Mouse (Mus musculus) fat pad, adult 2 months (tissue): ENCODE measurements at regions not wholly inside any gene's neighbourhood (a gene's known extent, or its start where the extent isn't known, plus 50 kb on each side); places are given as distances from the start of the nearest gene placed in this dataset.
A peak's percentile ranks its signal among the peaks of the same experiment; 100 is the strongest.
"Not testable (repeated sequence)": the region's sequence is repeated elsewhere in the genome, so short reads cannot be mapped to it uniquely, and the experiment has no call there.

Experiments
- DNase-seq: peaks from one replicate; pipeline ENCODE4 v3.0.0-alpha.2; 2011; ENCODE audit warnings: low read depth, low spot score; ENCODE audit errors: extremely low read depth

DNA sequence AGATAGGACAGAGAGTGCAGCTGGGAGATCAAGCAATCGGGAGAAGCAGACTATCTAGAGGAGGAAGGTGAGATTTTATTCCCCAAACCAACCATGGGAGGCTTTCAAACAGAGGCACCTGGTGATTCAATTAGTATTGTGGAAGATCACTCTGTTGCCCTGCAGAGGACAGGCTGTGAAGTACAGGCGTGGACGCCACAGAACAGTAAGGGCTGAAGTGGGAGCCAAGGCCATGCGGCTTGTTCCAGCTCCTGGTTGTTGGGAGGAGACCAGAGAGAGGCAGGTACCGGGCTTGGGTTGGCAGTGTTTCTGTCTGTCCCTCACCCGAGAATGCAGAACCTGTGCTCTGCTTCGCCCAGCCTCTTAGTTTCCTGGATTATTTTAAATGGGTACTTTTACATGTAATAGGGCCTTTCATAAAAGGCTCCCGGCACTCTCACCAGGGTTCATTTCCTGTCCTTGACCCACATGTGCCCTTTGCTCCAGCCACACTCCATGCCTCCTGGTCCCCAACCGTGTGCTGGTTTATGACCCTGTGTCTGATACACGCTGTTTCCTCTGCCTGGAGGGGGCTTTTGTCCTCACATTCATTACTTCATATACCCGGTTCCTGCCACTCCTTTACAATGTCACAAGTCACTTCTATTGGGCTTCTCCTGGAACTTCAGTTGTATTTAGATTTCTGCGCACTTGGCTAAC lies 58.3 kb downstream of the Vcpkmt start:
- DNase-seq: no peak

DNA sequence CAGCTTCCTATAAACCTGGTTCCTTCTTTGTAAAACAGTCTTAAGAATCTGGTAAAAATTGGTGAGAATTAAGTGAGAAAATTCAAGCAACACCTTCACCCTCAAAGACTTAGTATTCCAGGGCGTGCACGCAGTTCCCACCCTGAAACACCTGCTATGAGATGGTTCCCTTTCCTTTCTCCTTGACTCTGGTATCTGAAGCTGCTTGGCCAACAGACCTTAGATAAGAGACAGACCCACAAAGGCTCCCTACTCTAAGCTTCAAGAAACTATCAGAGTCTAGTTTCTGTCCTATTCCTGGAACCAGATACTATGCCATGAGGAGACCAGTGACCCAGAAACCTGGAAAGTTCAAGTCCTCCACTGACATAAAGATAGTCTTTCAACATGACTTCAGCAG lies 63.0 kb downstream of the Vcpkmt start:
- DNase-seq: no peak

DNA sequence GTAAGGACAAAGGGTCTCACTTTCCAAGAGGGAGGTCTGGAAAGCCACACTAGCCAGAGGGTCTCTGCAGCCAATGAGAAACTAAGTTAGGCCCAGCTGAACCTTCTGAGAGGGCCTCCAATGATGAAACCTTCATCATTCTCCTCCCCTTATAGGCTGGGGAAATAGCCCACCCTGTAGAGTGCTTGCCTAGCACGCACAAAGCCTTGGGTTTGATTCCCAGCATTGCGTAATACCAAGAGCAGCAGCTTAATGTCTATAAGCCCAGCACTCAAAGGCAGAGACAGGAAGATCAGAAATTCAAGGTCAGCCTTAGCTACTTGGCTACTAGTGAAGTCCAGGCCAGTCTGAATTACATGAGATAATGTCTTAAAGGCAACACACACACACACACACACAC lies 63.8 kb downstream of the Vcpkmt start:
- no peak for DNase-seq

DNA sequence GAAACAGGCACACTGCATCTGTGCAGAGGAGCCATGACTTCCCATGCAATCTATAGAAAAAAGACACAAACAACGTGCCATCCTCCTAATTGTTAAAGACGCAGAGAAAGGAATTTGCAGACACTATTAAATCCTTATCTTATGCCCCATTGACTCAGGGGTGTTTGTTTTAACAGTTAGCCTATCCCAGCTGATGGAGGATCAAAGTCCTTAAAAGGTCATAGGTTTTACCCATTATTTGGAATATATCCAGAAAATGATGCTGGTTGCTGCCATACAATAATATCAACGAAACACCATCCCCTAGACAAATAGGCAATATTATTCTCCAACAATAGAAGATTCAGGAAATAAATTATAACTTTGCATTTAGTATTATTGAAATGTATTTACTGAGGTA lies 65.2 kb downstream of the Vcpkmt start:
- DNase-seq: no peak

DNA sequence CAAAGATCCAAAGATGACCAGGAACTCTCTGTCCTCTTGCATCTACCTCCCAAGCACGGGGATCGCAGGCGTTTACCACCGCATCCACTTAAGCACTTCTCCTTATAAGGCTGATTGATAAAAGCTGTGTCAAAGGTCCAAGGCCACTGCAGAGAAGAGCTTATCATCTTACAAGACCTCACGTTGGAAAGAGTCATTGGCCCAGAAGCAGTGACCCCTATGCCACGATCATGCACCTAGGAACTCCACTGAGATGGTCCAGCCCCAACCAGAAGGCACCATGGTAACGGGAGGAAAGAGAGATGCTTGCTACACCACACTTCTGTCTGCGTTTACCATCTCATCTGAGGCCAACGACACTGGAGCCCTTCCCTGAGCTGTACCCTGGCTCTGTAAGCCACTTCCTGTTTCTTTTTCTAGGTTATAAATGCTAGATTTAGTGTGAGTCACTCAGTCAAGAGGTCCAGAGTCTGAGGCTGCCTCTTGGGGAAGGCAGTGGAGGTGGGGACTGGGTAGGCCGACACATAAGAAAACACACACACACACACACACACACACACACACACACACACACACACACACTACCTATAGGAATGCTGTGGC lies 66.4 kb downstream of the Vcpkmt start:
- no peak for DNase-seq

DNA sequence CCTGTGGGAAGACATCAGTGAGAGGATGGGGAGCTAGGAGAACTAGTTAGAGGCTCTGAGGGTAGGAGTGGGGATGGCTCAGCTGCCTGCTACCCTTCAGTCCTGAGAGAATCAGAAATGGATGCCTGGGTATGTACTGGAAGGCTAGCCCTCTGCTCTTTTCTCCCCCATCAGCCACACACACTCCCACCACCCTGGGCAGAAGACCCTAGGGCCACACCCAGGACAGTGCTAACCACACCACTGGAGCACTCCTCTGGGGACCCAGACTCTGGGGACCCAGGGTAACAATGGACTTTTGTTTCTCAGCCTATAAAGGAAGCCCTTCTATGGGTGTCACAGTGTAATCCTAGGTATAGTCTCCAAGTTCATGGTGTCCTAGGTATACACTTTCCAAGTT lies 67.0 kb downstream of the Vcpkmt start:
- no peak for DNase-seq

DNA sequence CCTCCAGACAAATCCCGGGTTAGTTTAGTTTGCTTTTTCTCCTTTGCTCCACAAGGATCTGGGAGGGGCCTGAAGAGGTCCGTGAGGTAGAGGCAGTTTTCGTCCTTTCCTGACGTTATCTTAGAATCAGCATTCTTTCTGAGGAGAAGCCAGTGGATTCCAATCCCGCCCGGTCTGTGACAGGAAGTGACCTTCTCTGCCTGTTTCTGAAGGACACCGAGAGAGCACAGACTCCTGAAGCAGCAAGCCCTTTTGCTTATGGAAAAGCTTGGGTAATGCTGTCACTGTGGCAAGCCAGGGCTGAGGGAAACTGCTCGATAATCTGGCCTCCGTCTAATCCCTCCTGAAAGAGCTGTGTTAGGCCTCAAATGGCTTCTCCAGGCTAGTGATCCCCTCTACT lies 67.7 kb downstream of the Vcpkmt start:
- no peak for DNase-seq

DNA sequence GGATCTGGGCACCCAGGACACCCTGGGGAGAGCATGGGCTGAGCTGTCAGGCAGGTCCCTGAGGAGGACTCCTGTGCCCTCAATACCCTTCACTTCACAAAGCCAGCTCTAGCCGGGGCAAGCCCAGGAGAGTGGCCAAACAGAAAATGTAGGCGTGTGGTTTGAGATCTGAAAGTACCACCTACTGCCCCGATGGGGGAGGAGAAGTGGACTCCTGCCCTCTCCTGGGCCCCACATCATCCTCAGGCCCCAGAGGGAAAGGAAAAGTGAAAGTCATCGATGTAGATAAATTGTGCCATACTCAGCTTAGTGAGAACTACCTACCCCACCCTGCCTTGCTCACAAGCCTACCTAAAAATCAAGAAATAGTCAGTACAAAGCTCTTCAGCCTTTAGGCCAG lies 69.7 kb downstream of the Vcpkmt start:
- DNase-seq: no peak

DNA sequence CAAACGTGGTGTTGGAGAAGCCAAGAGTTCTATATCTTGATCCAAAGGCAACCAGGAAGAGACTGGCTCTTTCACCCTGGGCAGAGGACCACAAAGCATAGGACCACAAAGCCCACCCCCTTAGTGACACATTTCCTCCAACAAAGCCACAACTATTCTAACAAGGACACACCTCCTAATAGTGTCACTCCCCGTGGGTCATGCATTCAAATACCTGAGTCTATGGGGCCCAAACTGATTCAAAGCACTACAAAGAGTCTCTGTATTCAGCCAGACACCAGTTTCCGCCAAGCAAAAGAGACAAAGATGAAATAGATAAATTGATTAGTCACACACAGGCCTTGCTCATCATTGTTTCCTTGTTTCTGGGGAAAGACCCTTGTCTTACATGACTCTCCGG lies 72.1 kb downstream of the Vcpkmt start:
- no peak for DNase-seq

DNA sequence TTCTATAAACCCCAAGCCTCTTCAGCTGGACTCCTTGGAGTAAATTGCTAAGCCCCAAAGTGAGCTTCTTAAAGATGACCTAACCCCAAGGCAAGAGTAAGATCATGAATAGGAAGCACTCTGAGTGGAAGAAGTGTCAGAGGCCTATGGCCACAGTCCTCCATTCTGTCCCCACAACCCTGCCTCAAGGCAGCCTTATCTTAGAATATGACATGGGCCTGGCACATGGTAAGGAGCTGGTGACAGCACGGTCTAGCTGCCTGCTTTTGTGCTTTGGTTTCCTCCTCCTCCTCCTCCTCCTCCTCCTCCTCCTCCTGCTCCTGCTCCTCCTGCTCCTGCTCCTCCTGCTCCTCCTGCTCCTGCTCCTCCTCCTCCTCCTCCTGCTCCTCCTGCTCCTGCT lies 73.6 kb downstream of the Vcpkmt start:
- not testable (repeated sequence) for DNase-seq

DNA sequence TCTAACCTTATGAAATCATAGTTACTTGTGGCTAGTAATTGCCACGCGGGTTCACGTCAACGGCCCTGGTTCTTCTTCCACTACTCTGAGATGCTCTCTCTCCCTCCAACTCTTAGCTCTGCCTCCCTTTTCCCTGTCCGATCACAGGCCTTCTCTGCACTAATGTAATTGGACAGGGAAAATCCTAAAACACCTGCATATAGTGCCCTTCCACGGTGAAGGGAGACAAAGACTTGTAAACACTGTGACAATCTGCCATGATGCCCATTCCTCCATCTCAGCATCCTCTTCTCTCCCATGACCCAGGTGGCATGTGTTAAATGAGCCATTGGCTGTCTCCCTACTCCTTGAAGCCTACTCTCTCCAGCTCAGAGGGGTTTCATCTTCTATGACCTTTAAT lies 74.9 kb downstream of the Vcpkmt start:
- DNase-seq: no peak

DNA sequence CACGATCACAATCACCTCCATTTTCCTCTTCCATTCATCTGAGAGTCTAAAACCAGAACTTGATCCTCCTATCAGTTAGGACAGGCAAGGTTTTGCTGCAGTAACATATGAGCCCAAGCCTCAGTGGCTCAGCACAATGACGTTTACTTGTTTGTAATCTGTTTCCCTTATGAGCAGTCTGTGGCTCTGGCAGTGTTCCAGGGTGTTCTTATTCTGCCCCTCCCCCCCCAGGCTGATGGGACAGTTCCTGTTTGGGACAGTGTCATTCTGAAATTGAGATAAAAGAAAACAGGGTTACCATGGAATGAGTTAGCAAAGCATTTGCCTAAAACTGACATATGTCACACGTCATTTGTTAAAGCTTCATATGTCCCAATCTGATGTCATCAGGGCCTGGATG lies 75.5 kb downstream of the Vcpkmt start:
- DNase-seq: no peak

DNA sequence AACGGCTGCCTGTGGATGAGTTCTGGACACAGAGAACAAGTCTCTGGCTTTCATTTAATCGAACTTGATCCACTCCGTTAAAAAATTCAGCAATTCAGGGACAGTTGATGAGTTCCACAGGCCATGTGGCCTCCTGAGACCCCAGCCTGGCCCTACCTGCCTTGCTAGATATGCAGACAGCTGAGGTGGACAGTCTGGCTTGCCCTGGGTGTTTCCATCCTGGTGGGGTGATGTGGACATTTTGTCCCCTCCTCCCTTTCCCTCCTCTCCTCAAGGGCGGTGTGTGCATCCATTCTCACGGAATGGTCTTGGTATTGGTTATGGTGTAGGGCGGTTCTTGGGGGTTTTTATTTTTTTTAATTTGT lies 80.1 kb downstream of the Vcpkmt start:
- no peak for DNase-seq

DNA sequence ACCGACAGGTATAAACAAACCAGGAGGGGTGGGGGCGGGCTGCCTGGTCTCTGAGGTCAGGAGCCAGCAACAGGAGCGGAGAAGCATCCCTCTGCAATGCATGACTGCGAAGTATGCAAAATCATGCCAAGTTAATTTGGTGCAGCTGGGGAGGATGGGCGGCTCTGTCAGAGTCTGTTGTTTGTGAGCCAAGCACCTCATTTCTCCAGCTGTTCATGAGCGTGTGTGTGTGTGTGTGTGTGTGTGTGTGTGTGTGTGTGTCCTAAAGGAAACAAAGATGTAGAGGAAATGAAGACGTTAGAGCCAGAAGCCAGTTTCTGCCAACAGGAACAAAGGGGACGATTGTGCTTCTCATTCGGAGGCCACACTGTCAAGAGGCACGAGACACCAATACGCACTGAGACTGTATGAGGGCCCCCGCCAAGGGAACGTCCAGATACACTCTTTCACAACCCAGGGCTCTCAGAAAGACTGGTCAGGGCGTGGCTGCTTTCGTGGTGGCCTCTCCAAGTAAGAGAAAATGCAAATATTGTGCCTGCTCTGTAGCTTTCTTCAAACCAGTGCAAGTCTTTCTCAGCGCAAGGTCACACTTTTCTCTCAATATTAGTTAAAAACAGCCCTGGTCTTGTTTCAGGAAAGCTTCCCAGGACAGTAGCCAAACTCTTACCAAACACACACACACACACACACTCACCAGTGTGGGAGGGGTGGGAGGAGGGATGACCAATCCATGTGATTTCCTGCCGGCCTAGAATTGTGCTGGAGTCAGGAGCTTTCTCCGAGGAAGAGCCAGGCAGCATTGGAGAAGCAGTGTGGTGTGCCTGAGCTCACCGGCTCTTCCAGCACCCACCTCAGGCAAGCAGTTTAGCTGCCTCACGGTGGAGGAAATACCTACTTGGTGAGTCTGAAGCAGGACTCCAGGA lies 80.8 kb downstream of the Vcpkmt start:
- peak; percentile 47 for DNase-seq

DNA sequence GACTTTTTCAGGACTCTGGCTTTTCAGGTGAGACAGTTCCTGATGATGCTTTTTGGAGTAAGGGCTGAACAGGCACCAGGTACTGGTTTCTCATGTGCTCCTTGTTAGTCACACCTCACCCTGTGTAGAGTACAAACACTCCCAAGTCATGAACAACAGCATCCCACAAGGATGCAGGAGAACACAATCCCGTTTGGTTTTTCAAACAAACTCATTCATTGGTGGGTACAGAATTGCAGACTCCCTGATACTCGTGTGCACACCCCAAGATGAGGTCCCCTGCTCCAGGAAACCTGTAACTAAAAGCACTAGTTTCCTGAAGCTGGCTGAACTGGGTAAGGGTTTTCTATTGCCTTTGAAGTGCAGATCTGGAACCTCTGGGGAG lies 81.5 kb downstream of the Vcpkmt start:
- no peak for DNase-seq

DNA sequence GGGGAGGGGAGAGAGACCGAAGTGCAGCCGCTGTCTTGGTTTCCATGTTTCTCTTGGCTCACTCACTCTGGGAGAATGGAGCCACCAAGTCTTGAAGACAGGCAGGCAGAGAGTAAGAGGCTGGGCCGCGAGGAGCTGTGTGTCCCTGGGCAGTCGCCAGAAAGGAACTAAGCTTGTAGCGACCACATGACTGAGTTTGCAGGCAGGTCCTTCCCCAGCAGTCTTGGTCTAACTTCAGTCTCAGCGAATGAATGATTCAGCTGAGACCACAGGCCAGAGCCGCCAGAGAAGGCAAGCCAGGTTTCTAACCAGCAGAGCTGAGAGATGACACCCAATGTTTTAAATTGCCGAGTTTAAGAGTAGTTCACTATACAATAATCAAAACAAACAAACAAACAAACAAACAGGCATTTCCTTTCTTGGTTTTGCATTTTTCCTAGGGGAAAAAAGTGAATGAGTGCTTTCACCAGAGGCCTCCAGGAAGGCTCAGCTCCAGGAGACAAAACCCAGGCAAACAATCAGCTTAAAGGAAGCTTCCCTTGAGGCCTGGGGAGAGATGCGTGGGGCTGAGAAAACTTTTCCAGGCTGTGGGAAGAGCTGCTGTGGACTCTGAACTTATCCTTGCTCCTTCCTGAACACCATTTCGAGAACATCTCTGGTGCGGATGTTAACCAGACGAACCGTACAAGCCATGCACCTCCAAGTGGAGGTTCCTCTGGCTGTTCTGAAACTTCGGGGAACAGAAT lies 82.1 kb downstream of the Vcpkmt start:
- DNase-seq: no peak

DNA sequence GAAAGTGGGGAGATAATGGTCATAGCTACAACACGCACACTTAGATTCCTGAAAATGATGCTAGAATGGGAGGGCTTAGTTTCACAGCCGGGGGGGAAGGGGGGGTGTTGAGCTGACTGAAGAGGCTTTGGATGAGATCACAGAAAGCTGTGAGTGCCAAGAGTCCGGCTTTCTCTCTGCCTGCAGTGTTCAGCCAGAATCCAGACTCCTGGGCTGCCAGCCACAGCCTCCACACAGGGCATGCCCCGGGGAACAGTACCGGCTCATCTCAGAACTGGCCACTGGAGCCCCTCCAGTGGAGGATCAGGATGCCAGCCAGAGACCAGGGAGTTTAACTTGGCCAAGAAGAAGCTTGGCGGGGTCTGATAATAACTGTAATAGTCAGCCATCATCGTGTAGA lies 85.7 kb downstream of the Vcpkmt start:
- DNase-seq: no peak

DNA sequence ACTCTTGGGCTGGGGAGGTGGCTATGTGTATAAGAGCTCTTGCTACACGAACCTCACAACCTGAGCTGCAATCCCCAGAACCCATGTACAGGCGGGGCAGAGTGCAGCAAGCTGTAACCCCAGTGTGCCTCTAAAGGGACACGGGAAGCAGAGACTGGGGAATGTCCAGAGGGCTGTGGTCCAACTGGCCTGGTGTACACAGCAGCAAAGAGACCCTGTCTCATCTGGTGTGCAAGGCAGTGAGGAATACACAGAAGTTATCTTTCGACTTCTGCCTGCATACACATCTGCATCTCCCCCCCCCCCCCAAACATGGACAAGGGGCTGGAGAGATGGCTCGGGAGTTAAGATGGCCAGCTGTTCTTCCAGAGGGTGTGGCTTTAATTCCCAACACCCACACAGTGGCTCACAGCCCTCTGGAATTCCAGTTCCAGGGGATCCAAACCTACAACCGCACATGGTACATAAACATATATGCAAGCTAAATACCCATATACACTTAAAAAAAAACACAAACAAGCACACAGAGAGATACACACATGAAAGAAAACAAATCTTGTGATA lies 86.4 kb downstream of the Vcpkmt start:
- no peak for DNase-seq

DNA sequence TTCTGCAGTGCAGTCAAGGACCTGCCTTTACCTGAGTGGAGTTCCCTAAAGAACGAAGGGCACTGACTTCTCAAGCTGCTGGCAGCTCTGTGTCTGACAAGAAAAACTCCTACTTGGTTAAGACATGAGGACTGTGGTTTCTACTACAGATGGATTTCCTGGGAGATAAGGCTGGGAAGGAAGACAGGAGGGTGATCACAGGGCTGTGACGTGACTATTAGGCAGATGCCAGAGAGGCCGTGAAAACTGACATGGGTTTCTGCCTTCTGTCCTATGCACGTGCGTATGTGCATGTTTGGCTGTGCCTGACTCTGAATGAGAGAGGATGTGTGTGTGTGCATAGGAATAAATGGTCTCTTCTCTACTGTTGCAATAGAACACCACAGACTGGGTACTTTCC lies 87.1 kb downstream of the Vcpkmt start:
- DNase-seq: no peak

DNA sequence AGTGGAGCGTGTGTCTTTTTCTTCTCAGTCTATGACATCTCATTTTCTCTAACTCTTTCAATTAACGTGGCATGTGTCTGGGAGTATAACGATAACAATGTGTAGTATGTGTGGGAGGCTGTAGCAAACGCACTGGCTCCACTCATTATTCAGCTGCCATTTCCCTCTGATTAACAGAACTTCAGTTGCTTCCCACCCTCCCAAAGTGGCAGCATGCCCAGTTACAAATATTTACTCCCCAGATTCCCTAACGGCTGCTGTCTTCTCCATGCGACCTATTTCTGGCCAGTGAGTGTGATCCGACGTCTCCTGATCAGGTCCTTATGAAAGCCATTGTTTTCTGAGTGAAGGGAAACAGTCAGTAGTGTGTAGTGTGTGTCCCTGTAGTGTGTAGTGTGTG lies 88.2 kb downstream of the Vcpkmt start:
- DNase-seq: no peak

DNA sequence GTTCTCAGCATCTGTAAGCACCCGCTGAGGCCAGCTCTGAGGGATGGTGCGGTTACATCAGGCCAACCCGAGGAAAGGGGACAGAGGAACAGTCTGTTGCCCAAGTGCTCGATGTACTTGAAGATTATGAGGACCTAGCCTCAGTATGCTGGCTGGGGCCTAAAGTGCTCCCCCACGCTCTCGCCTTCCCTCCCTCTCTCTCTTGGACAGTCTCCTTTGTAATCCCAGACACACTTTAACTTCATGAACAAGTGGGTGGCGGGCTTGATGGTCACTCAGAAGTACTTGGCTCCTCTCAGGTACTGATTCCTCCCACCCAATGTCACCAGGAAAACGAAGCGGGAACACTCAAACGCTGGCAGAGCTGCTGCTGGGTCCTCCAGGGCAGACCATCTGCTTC lies 93.1 kb downstream of the Vcpkmt start:
- no peak for DNase-seq
